Mouse (Mus musculus): ENCODE data around the gene Hmgcs2. TPM values are rescaled to one million over a fixed set of nuclear protein-coding genes. Genes with fewer than 3 reads are reported as not detected.
A peak's percentile ranks its signal among the peaks of the same experiment; 100 is the strongest.

Gene Hmgcs2
- total and polyA plus RNA-seq, 3 experiments = 0.12 to 0.81 TPM; not detected in 1

GRCm38 (mm10) chr3:98310456-98310855 lies 30.2 kb downstream of the Hmgcs2 start:
- H3K79me2 ChIP-seq (ENCODE audit: control insufficient read depth, insufficient read depth, low read length, poor library complexity) = no peaks in the 10 kb centered on the region
- no peaks in the 10 kb centered on the region; a peak in 1 of 4 replicates for H3K4me1 ChIP-seq (ENCODE audit: control insufficient read depth in 1 of 2, insufficient read depth in 2 of 2, low read length in 2 of 2)
- H3K27me3 ChIP-seq (ENCODE audit: control insufficient read depth in 1 of 2, insufficient read depth in 2 of 2, low read length in 2 of 2) = no peaks in the 10 kb centered on the region
- H3K36me3 ChIP-seq (ENCODE audit: control insufficient read depth in 1 of 2, insufficient read depth in 2 of 2, low read length in 2 of 2) = peaks cover 0 to 3% of the 10 kb centered on the region in 2 experiments; a peak in 1 of 4 replicates
- no peak overlapping the region for H3K4me3 ChIP-seq (ENCODE audit: control insufficient read depth in 1 of 2, insufficient read depth in 1 of 2, low read depth in 2 of 2, low read length in 2 of 2)
- H3K9ac ChIP-seq (ENCODE audit: control insufficient read depth, low read depth, low read length, poor library complexity, severe bottlenecking) = no peak overlapping the region
- H3K9me3 ChIP-seq (replicated peaks; ENCODE audit: insufficient read depth, low read length) = no peaks in the 10 kb centered on the region
- TF ChIP-seq ZC3H11A (IDR thresholded peaks at IDR 0.05; ENCODE audit: low read depth, low read length) = no peak
- no peak for TF ChIP-seq NELFE (IDR thresholded peaks at IDR 0.05; ENCODE audit: low read depth, low read length)
- no peak for TF ChIP-seq ZKSCAN1 (IDR thresholded peaks at IDR 0.05; ENCODE audit: low read depth, low read length)
- no peak for TF ChIP-seq GATA1 (IDR thresholded peaks at IDR 0.05; ENCODE audit: low read depth, low read length)
- TF ChIP-seq ELF1 (IDR thresholded peaks at IDR 0.05; ENCODE audit: low read depth, low read length) = no peak
- TF ChIP-seq TBP (IDR thresholded peaks at IDR 0.05; ENCODE audit: low read depth, low read length) = no peak
- TF ChIP-seq NRF1 (IDR thresholded peaks at IDR 0.05; ENCODE audit: insufficient read depth, low read depth, low read length, poor library complexity, severe bottlenecking) = no peak
- no peak for TF ChIP-seq ZMIZ1 (IDR thresholded peaks at IDR 0.05; ENCODE audit: low read depth, low read length)
- TF ChIP-seq SMC3 (IDR thresholded peaks at IDR 0.05; ENCODE audit: low read depth, low read length) = no peak
- no peak for TF ChIP-seq CHD1 (IDR thresholded peaks at IDR 0.05; ENCODE audit: low read depth, low read length)
- no peak for DNase-seq (ENCODE audit: low read depth, low spot score)
- no peak overlapping the region for H3K27ac ChIP-seq (ENCODE audit: control insufficient read depth, low read depth, low read length)

DNA sequence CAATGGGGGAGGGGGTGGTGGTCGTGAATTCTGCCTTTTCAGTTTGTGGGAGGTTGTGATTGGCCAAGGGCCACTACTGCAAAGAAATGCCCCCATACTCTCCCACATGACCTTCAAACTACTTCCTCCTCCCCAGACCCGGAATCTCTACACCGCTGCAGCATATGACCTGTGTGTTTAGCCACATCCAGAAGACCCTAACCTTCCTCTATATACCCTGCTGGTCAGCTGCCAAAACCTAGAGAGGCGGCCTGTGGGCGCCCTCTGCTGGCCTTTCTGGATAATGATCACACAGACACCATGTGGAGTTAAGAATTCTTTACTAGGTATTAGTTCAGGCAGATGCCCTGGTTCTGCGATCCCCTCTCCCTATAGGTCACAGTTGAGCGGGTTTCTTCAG lies 32.6 kb downstream of the Hmgcs2 start:
- H3K79me2 ChIP-seq (ENCODE audit: control insufficient read depth, insufficient read depth, low read length, poor library complexity) = no peaks in the 10 kb centered on the region
- no peak overlapping the region for H3K9ac ChIP-seq (ENCODE audit: control insufficient read depth, low read depth, low read length, poor library complexity, severe bottlenecking)
- peaks cover 0 to 7% of the 10 kb centered on the region in 2 experiments; a peak in 2 of 4 replicates for H3K36me3 ChIP-seq (ENCODE audit: control insufficient read depth in 1 of 2, insufficient read depth in 2 of 2, low read length in 2 of 2)
- H3K27me3 ChIP-seq (ENCODE audit: control insufficient read depth in 1 of 2, insufficient read depth in 2 of 2, low read length in 2 of 2) = no peaks in the 10 kb centered on the region
- no peak overlapping the region for H3K27ac ChIP-seq (ENCODE audit: control insufficient read depth, low read depth, low read length)
- TF ChIP-seq NRF1 (IDR thresholded peaks at IDR 0.05; ENCODE audit: insufficient read depth, low read depth, low read length, poor library complexity, severe bottlenecking) (no peak), POLR2A (IDR thresholded peaks at IDR 0.05; ENCODE audit: control insufficient read depth in 1 of 2, insufficient read depth in 1 of 2, low read depth in 1 of 2, low read length in 2 of 2, poor library complexity in 1 of 2) (0 out of 4 replicates have a peak, but pooled peaks of 1 of the 2 experiments have one; percentile 11), NELFE (IDR thresholded peaks at IDR 0.05; ENCODE audit: low read depth, low read length) (no peak), ZC3H11A (IDR thresholded peaks at IDR 0.05; ENCODE audit: low read depth, low read length) (peak; percentile 53), MAZ (IDR thresholded peaks at IDR 0.05; ENCODE audit: low read depth, low read length) (no peak), ZNF384 (IDR thresholded peaks at IDR 0.05; ENCODE audit: low read depth, low read length) (no peak), RAD21 (IDR thresholded peaks at IDR 0.05; ENCODE audit: low read depth, low read length) (peak; percentile 72), RCOR1 (IDR thresholded peaks at IDR 0.05; ENCODE audit: low read depth, low read length) (no peak), CHD2 (IDR thresholded peaks at IDR 0.05; ENCODE audit: low read length) (no peak), CTCF (IDR thresholded peaks at IDR 0.05 in 2 of 3, conservative IDR thresholded peaks at IDR 0.05 in 1 of 3; ENCODE audit: control insufficient read depth in 1 of 3, insufficient read depth in 1 of 3, low read depth in 2 of 3, low read length in 3 of 3, poor library complexity in 1 of 3, severe bottlenecking in 1 of 3) (peak; percentile 51 to 90 (median 71)), HCFC1 (IDR thresholded peaks at IDR 0.05; ENCODE audit: low read depth, low read length) (no peak), SMC3 (IDR thresholded peaks at IDR 0.05; ENCODE audit: low read depth, low read length) (peak; percentile 77), POLR2AphosphoS5 (IDR thresholded peaks at IDR 0.05; ENCODE audit: borderline replicate concordance, low read depth, low read length) (no peak)
- DNase-seq (ENCODE audit: low read depth, low spot score) = peak; percentile 51
- no peaks in the 10 kb centered on the region; a peak in 1 of 4 replicates for H3K4me1 ChIP-seq (ENCODE audit: control insufficient read depth in 1 of 2, insufficient read depth in 2 of 2, low read length in 2 of 2)
- H3K9me3 ChIP-seq (replicated peaks; ENCODE audit: insufficient read depth, low read length) = no peaks in the 10 kb centered on the region
- H3K4me3 ChIP-seq (ENCODE audit: control insufficient read depth in 1 of 2, insufficient read depth in 1 of 2, low read depth in 2 of 2, low read length in 2 of 2) = no peak overlapping the region

All from MEL (cell line).